Mouse (Mus musculus) embryonic facial prominence, embryonic 12.5 days (tissue): ENCODE measurements around the gene Rhoh. TPM values are rescaled to one million over a fixed set of nuclear protein-coding genes. Genes with fewer than 3 reads are reported as not detected.
A peak's percentile ranks its signal among the peaks of the same experiment; 100 is the strongest.

Source experiments
- ATAC-seq: fragments of 200-750 bp; cut with Nextera tagmentation; 2 replicates; pipeline ENCODE4 v1.8.0; 2017; ENCODE audit not compliant: insufficient number of reproducible peaks, insufficient read depth, low FRiP score, low TSS enrichment
- H3K27ac ChIP-seq: fragments of 300-500 bp; sonication (generic); 2 replicates; pipeline ENCODE4 v1.5.1; 2016; ENCODE audit warnings: mild to moderate bottlenecking
- H3K27me3 ChIP-seq: fragments of 300-500 bp; sonication (generic); 2 replicates; pipeline ENCODE4 v1.6.1; 2016; ENCODE audit warnings: mild to moderate bottlenecking, moderate library complexity
- H3K36me3 ChIP-seq: fragments of 300-500 bp; sonication (generic); 2 replicates; pipeline ENCODE4 v1.6.1; 2016; ENCODE audit warnings: mild to moderate bottlenecking
- H3K4me1 ChIP-seq: fragments of 300-500 bp; sonication (generic); 2 replicates; pipeline ENCODE4 v1.6.1; 2016
- H3K4me2 ChIP-seq: fragments of 300-500 bp; sonication (generic); replicated peaks from 2 replicates; pipeline ENCODE4 v1.6.1; 2016; ENCODE audit warnings: mild to moderate bottlenecking, moderate library complexity
- H3K4me3 ChIP-seq: fragments of 300-500 bp; sonication (generic); 2 replicates; pipeline ENCODE4 v1.5.1; 2016; ENCODE audit warnings: mild to moderate bottlenecking
- H3K9ac ChIP-seq: fragments of 300-500 bp; sonication (generic); 2 replicates; pipeline ENCODE4 v1.6.1; 2016; ENCODE audit warnings: mild to moderate bottlenecking, moderate library complexity
- H3K9me3 ChIP-seq: fragments of 300-500 bp; sonication (generic); 2 replicates; pipeline ENCODE4 v1.6.1; 2016; ENCODE audit warnings: mild to moderate bottlenecking, moderate library complexity
- WGBS: fragments of 180-500 bp; shearing (Covaris S2); methylation state at CpG from one replicate; pipeline ENCODE4 v1.1.7; 2016; 5-methylcytosine and 5-hydroxymethylcytosine counted together
- polyA plus RNA-seq: library from polyadenylated mRNA; unstranded; fragments of >200 nt; fragmentation: Nextera tagmentation; extraction: Ambion mirVana; gene quantifications from 2 replicates; pipeline ENCODE4 v1.2.1, GENCODE M21; 2016

Rhoh gene
- polyA plus RNA-seq, 1 experiment from 2014 or later, result 0.84 TPM

DNA sequence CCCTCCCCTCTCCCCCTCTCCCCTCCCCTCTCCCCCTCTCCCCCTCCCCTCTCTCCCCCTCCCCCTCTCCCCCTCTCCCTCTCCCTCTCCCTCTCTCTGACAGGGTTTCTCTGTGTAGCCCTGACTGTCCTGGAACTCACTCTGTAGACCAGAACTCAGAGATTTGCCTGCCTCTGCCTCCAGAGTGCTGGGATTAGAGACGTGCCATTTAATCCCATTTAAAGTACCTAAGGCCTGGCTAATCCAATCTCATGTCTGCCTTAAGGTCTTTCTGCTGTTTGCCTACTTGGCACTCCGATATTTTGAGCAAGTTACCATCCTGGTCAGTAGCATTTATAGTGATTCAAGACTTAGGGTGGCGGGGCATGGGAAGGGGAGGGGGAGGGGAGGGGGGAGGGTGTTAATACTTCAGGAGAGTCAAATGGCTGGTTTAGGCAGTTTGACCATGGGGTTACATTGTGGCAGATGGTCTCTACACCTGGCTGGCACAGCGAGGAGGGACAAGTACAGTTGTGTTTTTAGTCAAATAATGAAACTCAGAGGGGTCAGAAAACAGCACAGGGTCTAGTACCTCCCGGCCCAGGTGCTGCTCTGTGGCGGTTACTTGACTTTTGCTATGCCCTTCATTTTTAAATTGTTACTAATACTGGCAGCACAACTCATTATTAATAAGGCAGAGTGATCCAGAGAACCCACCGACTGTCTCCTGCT is 1.4 kb downstream of the Rhoh start:
- Histone ChIP-seq H3K36me3 (no peaks in the 10 kb centered on the region), H3K4me3 (no peak overlapping the region), H3K9me3 (no peaks in the 10 kb centered on the region), H3K9ac (no peak overlapping the region), H3K27ac (no peak overlapping the region), H3K4me2 (no peak overlapping the region), H3K27me3 (no peaks in the 10 kb centered on the region), H3K4me1 (peaks cover 8% of the 10 kb centered on the region; the same call in 1 of the 2 replicates)
- WGBS, result 90% methylated on average over 7 of the region's 7 CpGs
- no peak for ATAC-seq

DNA sequence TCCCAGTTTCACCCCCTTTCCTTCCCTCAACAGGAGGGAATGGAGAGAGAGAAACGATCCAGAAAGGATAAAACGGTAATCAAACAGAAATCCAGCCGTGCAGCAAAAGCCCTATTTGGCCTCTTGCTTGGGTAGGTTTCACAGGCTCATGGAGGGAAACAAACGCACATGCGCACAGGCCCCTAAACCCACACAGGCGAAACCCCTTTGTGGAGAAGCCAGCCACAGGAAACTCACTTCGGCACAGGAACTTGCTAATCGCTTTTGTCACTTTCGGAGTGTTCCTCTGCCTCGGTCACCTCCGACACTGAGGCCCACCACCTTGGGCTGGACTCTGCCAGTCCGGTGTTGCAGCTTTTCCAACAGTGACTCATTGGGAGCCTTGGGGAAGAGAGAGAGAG is 2.3 kb downstream of the Rhoh start:
- Histone ChIP-seq H3K9me3 (no peaks in the 10 kb centered on the region), H3K9ac (no peak overlapping the region), H3K27ac (no peak overlapping the region), H3K4me3 (no peak overlapping the region), H3K4me1 (peaks cover 8% of the 10 kb centered on the region; the same call in 1 of the 2 replicates), H3K27me3 (no peaks in the 10 kb centered on the region), H3K36me3 (no peaks in the 10 kb centered on the region), H3K4me2 (no peak overlapping the region)
- WGBS, result 79% methylated on average over 12 of the region's 12 CpGs
- no peak for ATAC-seq

DNA sequence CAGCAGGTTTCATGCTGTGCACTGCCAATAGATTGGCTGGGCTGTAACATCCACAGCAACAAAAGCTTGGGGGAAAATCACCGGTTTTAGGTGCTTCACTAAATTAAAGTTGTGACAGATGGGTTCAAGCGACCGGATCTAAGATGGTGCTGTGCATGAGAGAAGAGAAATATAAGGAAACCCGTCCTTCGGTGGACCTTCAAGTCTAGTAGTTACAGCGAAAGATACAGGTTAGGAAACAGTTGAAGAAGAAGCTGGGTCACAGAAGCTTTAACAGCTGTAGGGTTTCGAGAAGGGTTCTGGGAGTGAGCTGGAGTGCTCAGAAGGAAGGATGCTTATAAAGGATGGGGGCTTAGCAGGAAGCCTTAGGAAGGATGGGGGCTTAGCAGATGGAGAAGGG is 3.5 kb downstream of the Rhoh start:
- WGBS, result 95% methylated on average over 7 of the region's 7 CpGs

DNA sequence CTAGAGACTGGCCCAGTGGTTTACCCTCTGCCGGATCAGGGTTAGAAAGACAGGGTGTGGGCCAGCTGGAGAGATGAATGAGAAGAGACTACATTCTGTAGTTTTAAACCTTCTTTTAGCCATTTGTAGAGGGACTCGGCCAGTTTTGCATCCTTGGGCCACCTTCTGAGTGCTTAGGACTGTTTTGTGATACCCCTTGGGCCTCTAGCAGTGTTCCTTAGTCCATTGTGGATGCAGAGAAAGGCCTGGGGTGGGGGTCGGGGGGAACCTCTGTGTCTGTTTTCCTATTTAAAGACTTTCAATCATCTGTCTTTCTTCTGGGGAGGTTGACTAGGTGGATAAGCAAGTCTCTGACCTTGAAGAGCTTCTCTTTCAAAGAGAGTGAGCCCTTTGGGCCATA is 3.9 kb downstream of the Rhoh start:
- no peak for ATAC-seq
- no peak overlapping the region for H3K27ac ChIP-seq
- no peaks in the 10 kb centered on the region for H3K27me3 ChIP-seq
- no peak overlapping the region for H3K4me3 ChIP-seq
- no peaks in the 10 kb centered on the region for H3K9me3 ChIP-seq
- no peak overlapping the region for H3K9ac ChIP-seq
- H3K4me2 ChIP-seq, result no peak overlapping the region
- H3K36me3 ChIP-seq, result no peaks in the 10 kb centered on the region
- 83% methylated on average over 3 of the region's 3 CpGs for WGBS
- H3K4me1 ChIP-seq, result no peaks in the 10 kb centered on the region

More for the DNA sequence above, 3.5 kb downstream of the Rhoh start:
- H3K9ac ChIP-seq, result no peak overlapping the region
- no peak overlapping the region for H3K4me3 ChIP-seq
- H3K27ac ChIP-seq, result no peak overlapping the region
- no peaks in the 10 kb centered on the region for H3K36me3 ChIP-seq
- no peaks in the 10 kb centered on the region for H3K4me1 ChIP-seq
- no peaks in the 10 kb centered on the region for H3K27me3 ChIP-seq
- H3K4me2 ChIP-seq, result no peak overlapping the region
- ATAC-seq, result no peak
- H3K9me3 ChIP-seq, result no peaks in the 10 kb centered on the region

DNA sequence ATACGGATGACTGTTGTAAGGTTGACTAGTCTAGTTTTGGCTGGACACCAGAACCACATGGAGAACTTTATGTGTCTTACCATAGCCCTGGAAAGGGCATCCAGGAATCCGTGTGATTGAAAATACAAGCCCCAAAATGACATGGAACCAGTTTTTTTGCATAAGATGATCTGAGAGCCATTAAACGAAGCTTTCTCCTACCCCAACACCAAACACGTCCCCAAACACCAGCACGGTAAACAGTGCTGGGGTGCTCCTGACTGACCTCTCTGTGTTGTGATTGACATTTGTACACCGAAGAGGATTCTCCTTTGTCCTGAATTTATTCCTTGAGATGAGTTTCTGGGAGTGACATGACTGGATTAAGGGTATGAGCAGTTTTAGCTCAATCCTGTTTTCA is 5.6 kb downstream of the Rhoh start:
- 86% methylated on average over 6 of the region's 6 CpGs for WGBS
- no peak for ATAC-seq

DNA sequence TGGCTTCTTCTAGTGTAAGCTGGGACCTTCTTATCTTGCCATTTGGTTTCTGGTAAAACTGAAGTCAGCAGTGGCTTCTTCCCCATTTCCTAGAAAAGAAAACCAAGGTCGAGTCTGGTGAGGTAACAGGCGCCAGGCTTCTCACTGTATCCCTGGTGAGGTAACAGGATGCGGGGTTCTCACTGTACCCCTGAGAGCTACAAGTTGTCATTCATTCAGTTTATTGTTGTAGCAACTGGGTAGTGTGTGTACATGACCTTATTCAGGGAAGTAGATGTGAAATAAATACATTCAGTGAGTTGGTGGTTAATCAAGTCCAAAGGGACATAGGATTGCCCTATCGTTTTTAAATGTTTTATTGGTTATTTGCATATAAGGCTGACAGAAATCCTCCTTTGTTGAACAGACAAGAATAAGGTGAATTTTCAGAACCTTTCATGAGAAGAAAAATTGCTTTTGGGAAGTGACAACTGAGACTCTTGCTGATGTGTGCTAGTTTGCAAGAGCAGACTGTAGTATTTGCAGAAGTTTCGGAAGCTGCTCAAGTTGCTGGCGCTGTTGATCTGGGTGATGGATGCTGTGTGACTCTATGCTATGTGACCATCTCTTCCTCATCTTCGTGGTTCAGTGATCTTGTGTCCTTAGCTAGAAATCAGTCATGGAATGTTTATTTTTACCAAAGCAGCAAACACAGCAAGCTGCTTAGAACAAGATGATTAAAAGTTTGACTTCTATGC is 6.5 kb downstream of the Rhoh start:
- H3K4me3 ChIP-seq, result no peak overlapping the region
- WGBS, result 82% methylated on average over 7 of the region's 7 CpGs
- H3K4me2 ChIP-seq, result no peak overlapping the region
- no peak overlapping the region for H3K9ac ChIP-seq
- no peak overlapping the region for H3K27ac ChIP-seq
- no peak for ATAC-seq
- H3K27me3 ChIP-seq, result no peaks in the 10 kb centered on the region
- H3K4me1 ChIP-seq, result no peaks in the 10 kb centered on the region
- H3K36me3 ChIP-seq, result no peaks in the 10 kb centered on the region
- H3K9me3 ChIP-seq, result no peaks in the 10 kb centered on the region

More for the DNA sequence above, 5.6 kb downstream of the Rhoh start:
- Histone ChIP-seq H3K27ac (no peak overlapping the region), H3K4me1 (no peaks in the 10 kb centered on the region), H3K9me3 (no peaks in the 10 kb centered on the region), H3K4me2 (no peak overlapping the region), H3K36me3 (no peaks in the 10 kb centered on the region), H3K4me3 (no peak overlapping the region), H3K27me3 (no peaks in the 10 kb centered on the region), H3K9ac (no peak overlapping the region)

DNA sequence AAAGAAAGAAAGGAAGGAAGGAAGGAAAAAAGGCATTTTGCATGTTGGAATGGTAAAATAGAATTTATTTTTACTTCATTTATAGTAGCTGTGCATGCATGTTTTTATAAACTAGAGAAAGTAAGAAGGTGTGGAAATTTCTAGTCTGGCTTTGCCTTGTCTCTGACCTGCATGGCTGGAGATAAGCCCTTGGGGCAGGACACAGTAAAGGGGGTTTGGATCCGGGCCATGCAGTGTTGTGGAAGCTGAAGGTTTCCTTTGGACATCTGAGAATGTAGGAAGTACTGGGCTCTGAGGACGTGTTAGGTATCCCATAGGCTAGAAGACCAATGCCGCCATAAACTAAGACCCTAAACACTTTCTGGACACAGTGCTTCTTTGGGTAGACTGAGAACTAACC is 7.4 kb downstream of the Rhoh start:
- no peak overlapping the region for H3K4me2 ChIP-seq
- 64% methylated on average over 3 of the region's 3 CpGs for WGBS
- H3K4me3 ChIP-seq, result no peak overlapping the region
- no peaks in the 10 kb centered on the region for H3K9me3 ChIP-seq
- no peak overlapping the region for H3K27ac ChIP-seq
- H3K9ac ChIP-seq, result no peak overlapping the region
- no peaks in the 10 kb centered on the region for H3K4me1 ChIP-seq
- H3K27me3 ChIP-seq, result no peaks in the 10 kb centered on the region
- ATAC-seq, result no peak
- H3K36me3 ChIP-seq, result no peaks in the 10 kb centered on the region

DNA sequence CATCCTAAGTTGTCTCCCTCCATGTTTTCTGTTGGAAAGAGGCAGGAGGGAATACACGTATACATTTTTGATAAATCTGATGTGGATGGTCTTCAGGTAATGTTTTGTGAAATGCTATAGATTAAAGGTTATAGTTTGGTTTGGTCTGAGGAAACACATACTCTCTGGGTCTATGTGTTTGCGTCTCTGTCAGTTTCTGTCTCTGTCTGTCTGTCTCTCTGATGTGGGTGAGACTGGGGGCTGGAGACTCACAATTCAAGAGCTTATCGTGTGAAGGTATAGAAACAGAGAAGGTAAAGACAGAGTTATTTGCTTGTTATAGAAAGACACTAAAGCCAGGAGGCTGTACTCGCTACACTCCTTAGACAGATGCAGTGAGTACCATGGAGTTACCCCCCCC is 8.6 kb downstream of the Rhoh start:
- no peak overlapping the region for H3K27ac ChIP-seq
- no peaks in the 10 kb centered on the region for H3K9me3 ChIP-seq
- no peaks in the 10 kb centered on the region for H3K27me3 ChIP-seq
- no peak for ATAC-seq
- H3K4me1 ChIP-seq, result no peaks in the 10 kb centered on the region
- 91% methylated on average over 4 of the region's 4 CpGs for WGBS
- no peaks in the 10 kb centered on the region for H3K36me3 ChIP-seq
- no peak overlapping the region for H3K4me2 ChIP-seq
- H3K9ac ChIP-seq, result no peak overlapping the region
- H3K4me3 ChIP-seq, result no peak overlapping the region

DNA sequence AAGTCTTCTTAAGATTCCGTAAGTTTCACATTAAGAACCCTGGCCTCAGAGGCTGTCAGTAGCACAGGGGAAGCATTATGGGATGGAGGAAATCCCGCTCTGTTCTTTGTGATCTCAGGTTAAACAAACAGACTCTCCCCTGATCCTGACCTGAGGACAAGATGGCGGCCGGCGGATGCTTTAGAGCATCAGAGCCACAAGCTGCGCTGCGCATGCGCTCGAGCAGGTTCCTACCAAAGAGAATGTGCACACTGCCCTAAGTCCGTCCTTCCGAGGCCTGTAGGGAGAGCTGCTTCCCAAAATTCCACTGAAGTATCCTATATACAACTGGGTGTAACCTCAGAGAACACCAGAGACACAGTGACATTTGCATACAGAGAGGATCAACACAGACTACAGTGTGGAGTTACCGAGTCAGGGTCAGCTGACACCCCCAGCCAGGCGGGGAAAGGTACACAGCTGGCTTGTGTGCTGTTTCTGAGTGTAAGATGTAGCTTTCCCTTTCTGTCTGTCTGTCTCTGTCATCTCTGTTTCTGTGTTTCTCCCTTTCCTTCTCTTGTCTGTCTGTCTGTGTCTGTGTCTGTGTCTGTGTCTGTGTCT is 10.4 kb downstream of the Rhoh start:
- Histone ChIP-seq H3K27ac (peak overlapping the region; percentile 50; the same call in 1 of the 2 replicates), H3K27me3 (no peaks in the 10 kb centered on the region), H3K4me2 (no peak overlapping the region), H3K36me3 (no peaks in the 10 kb centered on the region), H3K4me3 (no peak overlapping the region), H3K9me3 (no peaks in the 10 kb centered on the region), H3K4me1 (no peaks in the 10 kb centered on the region), H3K9ac (no peak overlapping the region)
- no peak for ATAC-seq
- WGBS, result 87% methylated on average over 13 of the region's 13 CpGs

DNA sequence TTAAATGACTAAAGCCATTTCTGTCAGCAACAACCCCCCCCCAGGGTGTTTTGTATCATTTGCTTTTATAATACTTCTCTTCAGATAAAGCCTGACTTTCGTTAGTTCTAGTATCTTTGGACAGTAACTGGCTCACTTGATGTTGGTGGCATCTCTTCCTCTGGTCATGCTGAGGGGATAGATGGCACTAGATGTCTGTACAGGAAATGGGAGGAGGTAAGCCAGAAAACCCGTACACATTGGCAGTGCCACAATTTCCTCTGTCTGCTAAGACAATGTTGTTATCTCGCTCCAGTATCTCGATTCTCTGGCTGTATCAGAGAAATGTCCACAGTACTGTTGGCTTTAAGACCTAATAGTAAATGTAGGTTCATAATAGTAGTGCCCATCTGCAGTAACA is 12.2 kb downstream of the Rhoh start:
- no peak overlapping the region for H3K4me3 ChIP-seq
- H3K9me3 ChIP-seq, result no peaks in the 10 kb centered on the region
- no peaks in the 10 kb centered on the region for H3K4me1 ChIP-seq
- no peak overlapping the region for H3K9ac ChIP-seq
- WGBS, result 70% methylated on average over 4 of the region's 4 CpGs
- no peak for ATAC-seq
- H3K4me2 ChIP-seq, result no peak overlapping the region
- H3K27ac ChIP-seq, result no peak overlapping the region
- H3K27me3 ChIP-seq, result no peaks in the 10 kb centered on the region
- H3K36me3 ChIP-seq, result no peaks in the 10 kb centered on the region

DNA sequence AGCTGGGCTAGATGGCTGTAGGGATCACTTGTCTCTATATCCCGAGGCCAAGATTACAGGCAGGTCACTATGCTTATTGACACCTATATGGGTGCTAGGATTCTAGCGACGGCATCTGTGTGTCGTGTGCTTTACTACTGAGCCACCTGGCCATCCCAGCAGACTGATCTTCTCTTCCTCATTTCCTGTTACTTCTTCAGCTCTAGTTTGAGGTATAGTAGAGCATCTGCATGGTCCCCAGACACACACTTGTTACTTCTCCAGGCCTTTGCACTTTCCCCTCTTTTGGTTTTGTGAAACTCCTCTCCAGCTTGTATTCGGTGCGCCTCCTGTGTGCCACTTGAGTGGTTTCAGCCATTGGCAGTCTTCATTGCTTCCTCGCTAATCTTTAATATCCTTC is 14.3 kb downstream of the Rhoh start:
- no peak for ATAC-seq
- Histone ChIP-seq H3K9me3 (no peaks in the 10 kb centered on the region), H3K27me3 (no peaks in the 10 kb centered on the region; the same call in 1 of the 2 replicates), H3K27ac (no peak overlapping the region), H3K4me2 (no peak overlapping the region), H3K36me3 (no peaks in the 10 kb centered on the region), H3K4me1 (no peaks in the 10 kb centered on the region), H3K4me3 (no peak overlapping the region), H3K9ac (no peak overlapping the region)
- WGBS, result 89% methylated on average over 7 of the region's 7 CpGs

DNA sequence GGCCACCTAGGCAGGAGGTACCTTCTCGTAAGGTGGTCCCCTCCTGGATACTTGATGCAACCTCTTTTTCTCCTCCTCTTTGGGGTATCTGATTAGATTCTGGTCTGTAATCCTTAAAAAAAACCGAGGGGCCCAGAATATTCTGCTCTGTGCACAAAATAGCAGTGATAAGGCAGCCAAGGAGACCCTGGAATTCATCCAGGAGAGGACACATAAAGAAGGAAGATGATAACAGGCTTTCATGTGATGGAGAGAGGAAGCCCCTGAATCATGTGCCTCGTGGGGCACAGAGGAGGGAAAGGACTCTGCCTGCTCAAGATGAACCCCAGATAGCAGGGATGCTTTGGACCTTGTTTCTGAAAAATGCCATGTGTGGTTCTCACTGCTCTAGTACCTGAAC is 17.4 kb downstream of the Rhoh start:
- H3K27me3 ChIP-seq, result no peaks in the 10 kb centered on the region; the same call in 1 of the 2 replicates
- H3K27ac ChIP-seq, result no peak overlapping the region
- H3K36me3 ChIP-seq, result no peaks in the 10 kb centered on the region
- H3K4me2 ChIP-seq, result no peak overlapping the region
- ATAC-seq, result no peak
- no peak overlapping the region for H3K9ac ChIP-seq
- no peaks in the 10 kb centered on the region for H3K9me3 ChIP-seq
- no peak overlapping the region for H3K4me3 ChIP-seq
- 79% methylated on average over 3 of the region's 3 CpGs for WGBS
- no peaks in the 10 kb centered on the region; the same call in 1 of the 2 replicates for H3K4me1 ChIP-seq
